Comparison of ENCODE assay signal across 7 mouse cellular contexts in the genomic region with DNA sequence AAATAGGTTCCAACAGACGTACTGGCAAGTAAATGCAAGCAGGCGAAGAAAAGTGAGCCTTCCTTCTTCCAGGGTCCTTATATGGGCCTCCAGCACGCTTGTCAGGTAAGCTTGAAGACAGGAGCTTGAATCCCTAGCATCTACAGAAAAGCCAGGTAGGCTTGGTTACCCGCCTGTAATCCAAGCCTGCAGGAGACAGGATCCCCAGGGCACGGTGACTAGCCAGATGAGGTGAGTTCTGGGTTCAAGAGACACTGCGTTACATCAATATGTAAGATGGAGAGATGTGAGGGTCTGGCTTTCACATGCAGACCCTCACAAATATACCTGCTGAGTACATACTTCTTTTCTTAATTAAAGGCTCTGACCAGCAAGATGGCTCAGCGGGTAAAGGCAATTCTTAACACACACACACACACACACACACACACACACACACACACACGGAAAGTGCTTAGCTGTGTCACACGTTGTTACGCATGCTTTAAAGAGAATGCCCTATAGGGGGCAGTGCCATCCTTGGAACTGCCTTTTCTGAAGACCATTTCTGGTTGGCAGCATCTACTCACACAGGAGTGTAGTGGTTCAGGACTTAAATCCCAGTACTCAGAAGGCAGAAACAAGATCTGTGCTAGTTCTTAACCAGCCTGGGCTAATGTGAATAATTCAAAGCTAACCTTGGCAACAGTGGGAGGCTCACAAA. TPM values are rescaled to one million over a fixed set of nuclear protein-coding genes. Genes with fewer than 3 reads are reported as not detected.
DNase-seq lines count a peak whose midpoint lies in the region; ATAC-seq and TF ChIP-seq lines count a peak whose summit lies in the region.

No protein-coding gene starts in this region.

- TF ChIP-seq CTCF in CH12.LX (conservative IDR thresholded peaks at IDR 0.05 in 1 of 2, IDR thresholded peaks at IDR 0.05 in 1 of 2; ENCODE audit: low read depth in 2 of 2, low read length in 2 of 2), result peak; percentile 41 to 90

- peaks cover 14 to 51% of the 10 kb centered on the region in 2 experiments for H3K4me1 ChIP-seq in CH12.LX (ENCODE audit: control insufficient read depth in 1 of 2, insufficient read depth in 2 of 2)
- no peaks in the 10 kb centered on the region for H3K4me1 ChIP-seq in embryonic facial prominence, embryonic 11.5 days (ENCODE audit: control insufficient read depth, insufficient read depth, low read length)

- H3K9me3 ChIP-seq in CH12.LX (replicated peaks; ENCODE audit: low read length), result peaks cover 3% of the 10 kb centered on the region
- no peaks in the 10 kb centered on the region for H3K9me3 ChIP-seq in embryonic facial prominence, embryonic 11.5 days (replicated peaks; ENCODE audit: control insufficient read depth, low read length)

- dilution Hi-C loops in CH12.LX (cut with MboI; ENCODE audit: extremely low pct_ligation_motif_present, extremely low pct_unique_long_range_greater_than_20kb, low sequenced_read_pairs), result no loop called here

- H3K27ac ChIP-seq in CH12.LX (ENCODE audit: insufficient read depth, low read depth), result no peak overlapping the region
- H3K27ac ChIP-seq in embryonic facial prominence, embryonic 11.5 days (replicated peaks; ENCODE audit: low read depth, low read length), result no peak overlapping the region

- H3K4me2 ChIP-seq in CH12.LX (ENCODE audit: insufficient read depth, low read depth, poor library complexity, severe bottlenecking), result peak overlapping the region; percentile 95
- H3K4me2 ChIP-seq in embryonic facial prominence, embryonic 11.5 days (ENCODE audit: low read depth, low read length), result peak overlapping the region; percentile 54

- 39% methylated on average over 10 of the region's 10 CpGs for WGBS in embryonic facial prominence, embryonic 11.5 days

- DNase-seq in CH12.LX (ENCODE audit: extremely low read depth) (peak; percentile 91), adipocyte (ENCODE audit: low spot score) (peak; percentile 73)
- DNase-seq in embryonic facial prominence, embryonic 11.5 days (ENCODE audit: low spot score), result peak; percentile 70
- peak; percentile 54 to 60 for DNase-seq in layer of hippocampus, postnatal 10 days (ENCODE audit: low spot score in 2 of 2)
- DNase-seq in lung, postnatal 14 days, result peak; percentile 73
- peak; percentile 36 to 46 for DNase-seq in right cerebral cortex, adult 2 months (ENCODE audit: low spot score in 2 of 2)

- TF ChIP-seq POLR2A in CH12.LX (IDR thresholded peaks at IDR 0.05; ENCODE audit: low read depth, low read length), result no peak

- in situ Hi-C loops in CH12.LX (cut with MboI; ENCODE audit: low pct_ligation_motif_present, low pct_unique_long_range_greater_than_20kb, low sequenced_read_pairs), result loop anchor here (5.0 kb wide), 1 partner anchor 46 kb away; a partner anchor contains a TSS

- peaks cover 16% of the 10 kb centered on the region for H3K79me2 ChIP-seq in CH12.LX (replicated peaks; ENCODE audit: control insufficient read depth, extremely low read depth, insufficient read depth, poor library complexity, severe bottlenecking)

- no peak for ATAC-seq in embryonic facial prominence, embryonic 11.5 days (replicated peaks; ENCODE audit: insufficient number of reproducible peaks, low FRiP score, low TSS enrichment, low read depth)
- peak; percentile 30 to 41; a peak in 1 of 4 replicates for ATAC-seq in hematopoietic stem cell, adult 5-6 weeks (replicated peaks in 1 of 2; ENCODE audit: insufficient read depth in 1 of 2, low FRiP score in 2 of 2, low TSS enrichment in 1 of 2, low read depth in 1 of 2, poor library complexity in 2 of 2, severe bottlenecking in 2 of 2)

- H3K27me3 ChIP-seq in CH12.LX (replicated peaks), result no peaks in the 10 kb centered on the region
- H3K27me3 ChIP-seq in embryonic facial prominence, embryonic 11.5 days (ENCODE audit: control insufficient read depth, insufficient read depth, low read length), result no peaks in the 10 kb centered on the region

- TF ChIP-seq RAD21 in CH12.LX (IDR thresholded peaks at IDR 0.05; ENCODE audit: low read depth, low read length), result peak; percentile 82

- no peak for TF ChIP-seq EP300 in CH12.LX (IDR thresholded peaks at IDR 0.05; ENCODE audit: low read length)

- peak overlapping the region; percentile 65 to 89 (median 85) for H3K4me3 ChIP-seq in CH12.LX (replicated peaks in 1 of 3; ENCODE audit: low read depth in 2 of 3, low read length in 2 of 3, poor library complexity in 1 of 3)
- no peak overlapping the region for H3K4me3 ChIP-seq in embryonic facial prominence, embryonic 11.5 days (ENCODE audit: low read depth, low read length)

- peak overlapping the region; percentile 70; the same call in 1 of the 2 replicates for H3K9ac ChIP-seq in CH12.LX (ENCODE audit: insufficient read depth, low read depth)
- no peak overlapping the region for H3K9ac ChIP-seq in embryonic facial prominence, embryonic 11.5 days (replicated peaks; ENCODE audit: low read length)

- peaks cover 12 to 21% of the 10 kb centered on the region in 2 experiments for H3K36me3 ChIP-seq in CH12.LX (replicated peaks in 1 of 2; ENCODE audit: control insufficient read depth in 1 of 2, insufficient read depth in 1 of 2, low read length in 1 of 2)
- H3K36me3 ChIP-seq in embryonic facial prominence, embryonic 11.5 days (replicated peaks; ENCODE audit: control insufficient read depth, insufficient read depth, low read depth, low read length), result no peaks in the 10 kb centered on the region; the same call in 1 of the 2 replicates

TF ChIP-seq in CH12.LX, 34 proteins besides CTCF, POLR2A, EP300 and RAD21 (continues in another document):
- TF ChIP-seq ZC3H11A (IDR thresholded peaks at IDR 0.05; ENCODE audit: low read depth, low read length) (no peak), MXI1 (IDR thresholded peaks at IDR 0.05; ENCODE audit: low read depth, low read length) (peak; percentile 84; the same call in 1 of the 2 replicates), MAX (IDR thresholded peaks at IDR 0.05; ENCODE audit: low read length) (peak; percentile 83), E2F4 (IDR thresholded peaks at IDR 0.05; ENCODE audit: insufficient replicate concordance, low read depth, low read length) (no peak), BHLHE40 (IDR thresholded peaks at IDR 0.05; ENCODE audit: low read depth, low read length) (peak; percentile 54; the same call in 1 of the 2 replicates), MAZ (IDR thresholded peaks at IDR 0.05; ENCODE audit: low read depth, low read length) (no peak), NELFE (IDR thresholded peaks at IDR 0.05; ENCODE audit: low read depth, low read length) (peak; percentile 47; the same call in 1 of the 2 replicates), JUND (conservative IDR thresholded peaks at IDR 0.05; ENCODE audit: low read depth, low read length) (0 out of 2 replicates have a peak, but pooled peaks have one; percentile 20), POLR2AphosphoS2 (IDR thresholded peaks at IDR 0.05; ENCODE audit: low read depth, low read length) (no peak), MYC (IDR thresholded peaks at IDR 0.05; ENCODE audit: low read depth, low read length) (peak; percentile 92), NRF1 (IDR thresholded peaks at IDR 0.05; ENCODE audit: low read depth, low read length) (peak; percentile 41; the same call in 1 of the 2 replicates), MAFK (IDR thresholded peaks at IDR 0.05; ENCODE audit: insufficient replicate concordance, low read length) (0 out of 2 replicates have a peak, but pooled peaks have one; percentile 5), USF2 (conservative IDR thresholded peaks at IDR 0.05; ENCODE audit: low read depth, low read length) (no peak), IRF4 (IDR thresholded peaks at IDR 0.05; ENCODE audit: low read depth, low read length) (no peak), SMC3 (IDR thresholded peaks at IDR 0.05; ENCODE audit: low read depth, low read length) (peak; percentile 73), SIN3A (IDR thresholded peaks at IDR 0.05; ENCODE audit: low read length) (peak; percentile 80), ZNF384 (IDR thresholded peaks at IDR 0.05; ENCODE audit: low read depth, low read length) (peak; percentile 24; the same call in 1 of the 2 replicates)

RNA-seq across cellular contexts. Expression of a gene that starts 0.9 kb away (rescaled TPM):
- 111 and 148 TPM in 2 replicates for total RNA-seq in CH12.LX (2012; rRNA removed)
- total RNA-seq in CH12.LX (2014; rRNA removed), result 120 and 142 TPM in 2 replicates
- 96.9 and 107 TPM in 2 replicates for polyA plus RNA-seq in CH12.LX (2012; ENCODE audit: insufficient read length, low read depth)
- 210 and 215 TPM in 2 replicates for polyA plus RNA-seq in embryonic facial prominence, embryonic 11.5 days (2014; fragmentation: Nextera tagmentation; extraction: Ambion mirVana)
- total RNA-seq in hematopoietic stem cell, adult 5-6 weeks (2017), result 43.6 and 44.7 TPM in 2 replicates
- total RNA-seq in layer of hippocampus, postnatal 10 days (2021), result 10 to 100 TPM; 60.4 to 60.7 TPM

RNA-seq across cellular contexts. Expression of a gene that starts 17.6 kb away (rescaled TPM):
- total RNA-seq in CH12.LX (2012; rRNA removed) (0.29 and 0.34 TPM in 2 replicates), CH12.LX (2014; rRNA removed) (not detected in 2 replicates)
- polyA plus RNA-seq in CH12.LX (2012; ENCODE audit: insufficient read length, low read depth), result 0.30 TPM in 1 of 2 replicates, not detected in the other
- polyA plus RNA-seq in embryonic facial prominence, embryonic 11.5 days (2014; fragmentation: Nextera tagmentation; extraction: Ambion mirVana), result 14.3 and 15.7 TPM in 2 replicates
- total RNA-seq in hematopoietic stem cell, adult 5-6 weeks (2017), result 1.1 and 2.8 TPM in 2 replicates
- total RNA-seq in layer of hippocampus, postnatal 10 days (2021), result under 1 TPM; 0.53 to 0.67 TPM

RNA-seq across cellular contexts. Expression of a gene that starts 18.9 kb away (rescaled TPM):
- total RNA-seq in CH12.LX (2012; rRNA removed) (not detected in 2 replicates), CH12.LX (2014; rRNA removed) (not detected in 2 replicates)
- not detected in 2 replicates for polyA plus RNA-seq in CH12.LX (2012; ENCODE audit: insufficient read length, low read depth)
- polyA plus RNA-seq in embryonic facial prominence, embryonic 11.5 days (2014; fragmentation: Nextera tagmentation; extraction: Ambion mirVana), result 1.4 and 4.0 TPM in 2 replicates
- not detected in 2 replicates for total RNA-seq in hematopoietic stem cell, adult 5-6 weeks (2017)
- total RNA-seq in layer of hippocampus, postnatal 10 days (2021), result under 1 TPM; 0.42 to 0.43 TPM

RNA-seq across cellular contexts. Expression of a gene that starts 32.7 kb away (rescaled TPM):
- 57.1 and 59.4 TPM in 2 replicates for total RNA-seq in CH12.LX (2012; rRNA removed)
- total RNA-seq in CH12.LX (2014; rRNA removed), result 37.7 and 38.7 TPM in 2 replicates
- 45.2 and 48.5 TPM in 2 replicates for polyA plus RNA-seq in CH12.LX (2012; ENCODE audit: insufficient read length, low read depth)
- 25.2 and 26.6 TPM in 2 replicates for polyA plus RNA-seq in embryonic facial prominence, embryonic 11.5 days (2014; fragmentation: Nextera tagmentation; extraction: Ambion mirVana)
- 15.9 and 17.7 TPM in 2 replicates for total RNA-seq in hematopoietic stem cell, adult 5-6 weeks (2017)
- total RNA-seq in layer of hippocampus, postnatal 10 days (2021), result 10 to 100 TPM; 45.8 to 46.8 TPM

RNA-seq across cellular contexts. Expression of a gene that starts 38.7 kb away (rescaled TPM):
- 22.4 and 24.9 TPM in 2 replicates for total RNA-seq in CH12.LX (2012; rRNA removed)
- 4.3 and 5.0 TPM in 2 replicates for total RNA-seq in CH12.LX (2014; rRNA removed)
- 17.7 and 22.8 TPM in 2 replicates for polyA plus RNA-seq in CH12.LX (2012; ENCODE audit: insufficient read length, low read depth)
- polyA plus RNA-seq in embryonic facial prominence, embryonic 11.5 days (2014; fragmentation: Nextera tagmentation; extraction: Ambion mirVana), result 52.7 and 58.2 TPM in 2 replicates
- 10.4 and 26.5 TPM in 2 replicates for total RNA-seq in hematopoietic stem cell, adult 5-6 weeks (2017)
- 10 to 100 TPM; 38.8 to 48.5 TPM for total RNA-seq in layer of hippocampus, postnatal 10 days (2021)

Comparison
In these comparisons a context has a peak if more than half of its experiments do, and no peak if none do; other contexts are left out.
1. DNase-seq: peak in every context shown above with its lines; median percentile 91 in CH12.LX; 73 in adipocyte; 73 in lung, postnatal 14 days; 70 in embryonic facial prominence, embryonic 11.5 days; 57 in layer of hippocampus, postnatal 10 days; 41 in right cerebral cortex, adult 2 months.